Mouse (Mus musculus) CH12.LX (cell line): ENCODE measurements around the gene Ucma. TPM values are rescaled to one million over a fixed set of nuclear protein-coding genes. Genes with fewer than 3 reads are reported as not detected.

ENCODE experiments used
- DNase-seq: peaks from one replicate; pipeline ENCODE4 v3.0.0-alpha.2; 2013; ENCODE audit errors: extremely low read depth
- H3K27ac ChIP-seq: 2 replicates; pipeline ENCODE4 v1.5.1; 2012; ENCODE audit warnings: low read depth, mild to moderate bottlenecking, control low read depth, moderate library complexity; ENCODE audit not compliant: insufficient read depth
- H3K27me3 ChIP-seq: replicated peaks from 2 replicates; pipeline ENCODE3; 2012; ENCODE audit warnings: inconsistent platforms
- H3K36me3 ChIP-seq, 2 experiments: replicated peaks in 1 of 2; 2 replicates each; pipeline versions ENCODE3 to v1.6.1; 2012; ENCODE audit warnings: inconsistent platforms in 1 of 2, low read length in 1 of 2, mild to moderate bottlenecking in 1 of 2, mixed read lengths in 1 of 2, moderate library complexity in 1 of 2; ENCODE audit not compliant: control insufficient read depth in 1 of 2, insufficient read depth in 1 of 2
- H3K4me1 ChIP-seq, 2 experiments: 2 replicates each; pipeline ENCODE4 v1.6.1; 2012; ENCODE audit warnings: inconsistent platforms in 1 of 2, moderate library complexity in 1 of 2; ENCODE audit not compliant: insufficient read depth in 2 of 2, control insufficient read depth in 1 of 2
- H3K4me2 ChIP-seq: 2 replicates; pipeline ENCODE4 v1.6.1; 2012; ENCODE audit warnings: low read depth, mild to moderate bottlenecking, control low read depth; ENCODE audit not compliant: poor library complexity, insufficient read depth, severe bottlenecking
- H3K4me3 ChIP-seq, 3 experiments: fragments of 150-350 bp in 1 of 3; sonication (generic) in 1 of 3; replicated peaks in 1 of 3; 2 replicates each; pipeline versions ENCODE3 to v1.5.1; 2011 to 2012; ENCODE audit warnings: low read depth in 2 of 3, low read length in 2 of 3, mild to moderate bottlenecking in 2 of 3, moderate library complexity in 2 of 3, control low read depth in 1 of 3, improper control_type of control experiment in 1 of 3, inconsistent platforms in 1 of 3, mixed read lengths in 1 of 3; ENCODE audit not compliant: poor library complexity in 1 of 3
- H3K79me2 ChIP-seq: replicated peaks from 2 replicates; pipeline ENCODE4 v1.6.1; 2012; ENCODE audit warnings: mild to moderate bottlenecking, moderate library complexity; ENCODE audit not compliant: control insufficient read depth, poor library complexity, insufficient read depth, severe bottlenecking; ENCODE audit errors: extremely low read depth
- H3K9ac ChIP-seq: 2 replicates; pipeline ENCODE4 v1.6.1; 2012; ENCODE audit warnings: low read depth, mild to moderate bottlenecking, control low read depth, moderate library complexity; ENCODE audit not compliant: insufficient read depth
- H3K9me3 ChIP-seq: replicated peaks from 2 replicates; pipeline ENCODE3; 2012; ENCODE audit warnings: low read length, inconsistent platforms, mixed read lengths
- BHLHE40 ChIP-seq: IDR thresholded peaks from 2 replicates; pipeline ENCODE4 v1.6.1; 2011; ENCODE audit warnings: mild to moderate bottlenecking, low read depth, low read length, improper control_type of control experiment
- CHD1 ChIP-seq: IDR thresholded peaks from 2 replicates; pipeline ENCODE4 v1.6.1; 2012; ENCODE audit warnings: low read depth, low read length, improper control_type of control experiment, inconsistent platforms
- E2F4 ChIP-seq: IDR thresholded peaks from 2 replicates; pipeline ENCODE4 v1.6.1; 2011; ENCODE audit warnings: low read depth, low read length, improper control_type of control experiment; ENCODE audit not compliant: insufficient replicate concordance
- GABPA ChIP-seq: IDR thresholded peaks from 2 replicates; pipeline ENCODE4 v1.6.1; 2012; ENCODE audit warnings: low read depth, low read length, improper control_type of control experiment, inconsistent platforms; ENCODE audit not compliant: insufficient replicate concordance
- HCFC1 ChIP-seq: IDR thresholded peaks from 2 replicates; pipeline ENCODE4 v1.6.1; 2012; ENCODE audit warnings: low read depth, mild to moderate bottlenecking, inconsistent platforms, low read length, improper control_type of control experiment
- IRF4 ChIP-seq: IDR thresholded peaks from 2 replicates; pipeline ENCODE4 v1.6.1; 2014; ENCODE audit warnings: low read depth, mild to moderate bottlenecking, inconsistent platforms, low read length, improper control_type of control experiment
- JUND ChIP-seq: conservative IDR thresholded peaks from 2 replicates; pipeline ENCODE4 v1.6.1; 2011; ENCODE audit warnings: low read depth, low read length, improper control_type of control experiment
- KAT2A ChIP-seq: IDR thresholded peaks from 2 replicates; pipeline ENCODE4 v1.6.1; 2012; ENCODE audit warnings: low read length, improper control_type of control experiment, inconsistent platforms; ENCODE audit not compliant: insufficient replicate concordance
- MXI1 ChIP-seq: IDR thresholded peaks from 2 replicates; pipeline ENCODE4 v1.6.1; 2011; ENCODE audit warnings: mild to moderate bottlenecking, low read depth, low read length, improper control_type of control experiment
- MYC ChIP-seq: IDR thresholded peaks from 2 replicates; pipeline ENCODE4 v1.6.1; 2011; ENCODE audit warnings: low read depth, mild to moderate bottlenecking, improper control_type of control experiment, low read length
- NRF1 ChIP-seq: IDR thresholded peaks from 2 replicates; pipeline ENCODE4 v1.6.1; 2014; ENCODE audit warnings: low read depth, mild to moderate bottlenecking, inconsistent platforms, low read length, improper control_type of control experiment, moderate library complexity
- POLR2A ChIP-seq: IDR thresholded peaks from 2 replicates; pipeline ENCODE4 v1.6.1; 2011; ENCODE audit warnings: low read depth, mild to moderate bottlenecking, improper control_type of control experiment, low read length
- POLR2AphosphoS2 ChIP-seq: IDR thresholded peaks from 2 replicates; pipeline ENCODE4 v1.6.1; 2011; ENCODE audit warnings: low read depth, low read length, improper control_type of control experiment
- SIN3A ChIP-seq: IDR thresholded peaks from 2 replicates; pipeline ENCODE4 v1.6.1; 2012; ENCODE audit warnings: low read length, improper control_type of control experiment, inconsistent platforms
- SMC3 ChIP-seq: IDR thresholded peaks from 2 replicates; pipeline ENCODE4 v1.6.1; 2011; ENCODE audit warnings: low read depth, low read length, improper control_type of control experiment
- TCF12 ChIP-seq: IDR thresholded peaks from 2 replicates; pipeline ENCODE4 v1.6.1; 2014; ENCODE audit warnings: low read depth, mild to moderate bottlenecking, inconsistent platforms, low read length, improper control_type of control experiment
- UBTF ChIP-seq: IDR thresholded peaks from 2 replicates; pipeline ENCODE4 v1.6.1; 2012; ENCODE audit warnings: low read depth, mild to moderate bottlenecking, inconsistent platforms, low read length, improper control_type of control experiment, moderate library complexity
- USF1 ChIP-seq: IDR thresholded peaks from 2 replicates; pipeline ENCODE4 v1.6.1; 2014; ENCODE audit warnings: low read depth, mild to moderate bottlenecking, inconsistent platforms, low read length, improper control_type of control experiment
- ZNF384 ChIP-seq: IDR thresholded peaks from 2 replicates; pipeline ENCODE4 v1.6.1; 2012; ENCODE audit warnings: low read depth, low read length, improper control_type of control experiment, inconsistent platforms
- dilution Hi-C: fragments of 300-500 bp; cut with MboI; formaldehyde crosslinking; loops from 2 replicates; pipeline ENCODE4 v1.14.3; 2020; ENCODE audit warnings: low sequenced_read_pairs; ENCODE audit not compliant: extremely low pct_unique_long_range_greater_than_20kb, extremely low pct_ligation_motif_present
- in situ Hi-C: fragments of 300-500 bp; cut with MboI; formaldehyde crosslinking; loops from 3 replicates; pipeline ENCODE4 v1.14.3; 2019; ENCODE audit warnings: low sequenced_read_pairs, low pct_ligation_motif_present, low pct_unique_long_range_greater_than_20kb, mixed read lengths
- polyA plus RNA-seq: library from polyadenylated mRNA; unstranded; fragments of >175 nt; gene quantifications from 2 replicates; pipeline ENCODE4 v1.2.1, GENCODE M21; 2012; ENCODE audit warnings: low read depth; ENCODE audit not compliant: insufficient read length
- total RNA-seq, 2 experiments: library from RNA; depleted of rRNA; stranded (reverse); fragments of 300-350 nt in 1 of 2; fragments of >200 nt in 1 of 2; gene quantifications; 2 replicates each; pipeline ENCODE4 v1.2.3; 2012 to 2014

The Ucma gene
- total and polyA plus RNA-seq, 3 experiments: not detected

- DNase-seq: no peak
- dilution Hi-C loops (no loop called here), in situ Hi-C loops (no loop called here)
- peaks cover 32 to 73% of the 10 kb centered on the region in 2 experiments for H3K36me3 ChIP-seq
- H3K9ac ChIP-seq: no peak overlapping the region
- H3K4me3 ChIP-seq: no peak overlapping the region
- no peaks in the 10 kb centered on the region for H3K9me3 ChIP-seq
- no peak overlapping the region for H3K27ac ChIP-seq
- peaks cover 0 to 4% of the 10 kb centered on the region in 2 experiments; a peak in 1 of 4 replicates for H3K4me1 ChIP-seq
- H3K4me2 ChIP-seq: no peak overlapping the region
- H3K27me3 ChIP-seq: no peaks in the 10 kb centered on the region
- no peaks in the 10 kb centered on the region for H3K79me2 ChIP-seq
- TF ChIP-seq POLR2A (no peak), BHLHE40 (no peak), NRF1 (no peak), MYC (no peak), JUND (no peak), HCFC1 (no peak), KAT2A (no peak), SIN3A (no peak), POLR2AphosphoS2 (no peak), USF1 (no peak), IRF4 (no peak), SMC3 (no peak), ZNF384 (no peak)
These were observed 51.1 kb downstream of the Ucma start for GRCm38 (mm10) chr2:5027057-5027456.

DNA sequence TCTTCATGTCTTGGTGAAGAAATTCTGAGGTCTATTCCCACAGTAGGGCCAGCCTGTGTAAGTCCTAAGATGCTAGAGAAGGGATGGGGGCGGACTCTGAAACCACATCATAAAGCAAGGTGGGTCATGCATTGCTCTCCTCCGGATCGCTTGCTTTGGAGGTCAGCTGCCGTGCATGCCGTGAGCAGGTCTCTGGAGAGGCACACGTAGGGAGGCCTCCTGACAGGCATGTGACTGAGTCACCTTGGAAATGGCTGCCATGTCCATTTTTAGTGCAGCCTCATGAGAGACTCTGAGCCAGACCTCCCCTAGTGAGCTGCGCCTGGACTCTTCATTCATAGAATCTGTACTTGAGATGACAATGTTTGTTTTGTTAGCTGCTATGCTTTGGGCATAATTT is 52.1 kb downstream of the Ucma start:
- no peak overlapping the region for H3K4me3 ChIP-seq
- dilution Hi-C loops: no loop called here
- peaks cover 0 to 4% of the 10 kb centered on the region in 2 experiments; a peak in 1 of 4 replicates for H3K4me1 ChIP-seq
- no peak overlapping the region for H3K4me2 ChIP-seq
- H3K9me3 ChIP-seq: no peaks in the 10 kb centered on the region
- in situ Hi-C loops: no loop called here
- no peak overlapping the region for H3K27ac ChIP-seq
- no peak overlapping the region for H3K9ac ChIP-seq
- TF ChIP-seq TCF12 (no peak), GABPA (no peak), E2F4 (no peak), MXI1 (no peak), UBTF (no peak), POLR2AphosphoS2 (no peak), IRF4 (no peak), CHD1 (no peak)
- TF ChIP-seq, all 38 proteins: peak for 0
- H3K36me3 ChIP-seq: peaks cover 40 to 74% of the 10 kb centered on the region in 2 experiments
- H3K27me3 ChIP-seq: no peaks in the 10 kb centered on the region
- DNase-seq: no peak
- no peaks in the 10 kb centered on the region for H3K79me2 ChIP-seq
